Mouse (Mus musculus) erythroid progenitor cell, adult 5-6 weeks (primary cell): ENCODE measurements at regions not wholly inside any gene's neighbourhood (a gene's known extent, or its start where the extent isn't known, plus 50 kb on each side); places are given as distances from the start of the nearest gene placed in this dataset.

Source experiments
- ATAC-seq: replicated peaks from 2 replicates; pipeline ENCODE4 v1.8.0; 2016; ENCODE audit warnings: moderate number of reproducible peaks, mild to moderate bottlenecking, moderate TSS enrichment, inconsistent platforms; ENCODE audit not compliant: poor library complexity, low FRiP score, severe bottlenecking

DNA sequence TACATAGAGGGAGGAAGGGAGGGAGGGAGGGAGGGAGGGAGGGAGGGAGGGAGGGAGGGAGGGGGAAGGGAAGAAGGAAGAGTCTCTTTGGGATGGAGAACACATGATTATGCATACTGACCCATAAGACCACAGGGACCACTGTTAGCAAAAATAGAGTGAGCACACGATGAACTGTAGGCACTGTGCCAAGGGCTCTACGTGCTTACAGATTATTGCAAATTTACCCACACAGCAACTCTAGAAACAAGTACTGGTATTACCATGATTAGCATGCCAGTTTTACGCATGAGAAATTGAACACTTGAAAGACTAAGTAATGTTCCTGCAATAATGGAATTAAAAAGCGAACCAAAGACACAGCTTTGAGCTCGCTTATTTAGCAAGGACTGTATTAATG, 117.7 kb upstream of the Slc44a1 start:
- ATAC-seq: no peak

DNA sequence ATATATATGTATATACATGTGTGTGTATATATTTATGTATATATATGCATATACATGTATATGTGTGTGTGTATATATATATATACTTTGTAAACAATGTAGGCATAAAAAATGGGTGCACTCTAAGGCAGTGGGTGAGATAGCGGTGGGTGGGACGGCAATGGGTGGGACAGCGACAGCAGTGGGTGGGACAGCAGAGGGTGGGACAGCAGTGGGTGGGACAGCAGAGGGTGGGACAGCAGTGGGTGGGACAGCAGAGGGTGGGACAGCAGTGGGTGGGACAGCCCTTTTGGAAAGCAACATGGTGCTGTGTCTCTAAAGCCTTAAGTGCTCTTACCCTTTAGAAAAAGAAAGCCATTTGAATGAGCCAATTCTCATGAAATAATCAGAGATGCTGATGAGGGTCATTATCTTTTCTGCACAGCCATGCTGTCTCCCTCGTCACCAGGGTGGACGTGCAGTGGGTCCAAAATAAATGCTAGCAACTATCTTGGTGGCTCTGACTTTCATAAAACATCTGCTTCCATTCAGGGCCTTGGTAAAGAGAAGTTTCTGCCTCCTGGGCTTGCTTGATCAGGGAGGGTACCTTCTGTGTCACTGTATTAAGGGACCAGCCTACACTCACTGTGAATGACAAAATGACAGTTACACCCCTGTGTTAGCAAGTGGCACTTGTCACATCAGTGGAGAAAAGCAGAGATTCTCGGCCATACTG, 119.3 kb upstream of the Slc44a1 start:
- ATAC-seq: peak; percentile 87

DNA sequence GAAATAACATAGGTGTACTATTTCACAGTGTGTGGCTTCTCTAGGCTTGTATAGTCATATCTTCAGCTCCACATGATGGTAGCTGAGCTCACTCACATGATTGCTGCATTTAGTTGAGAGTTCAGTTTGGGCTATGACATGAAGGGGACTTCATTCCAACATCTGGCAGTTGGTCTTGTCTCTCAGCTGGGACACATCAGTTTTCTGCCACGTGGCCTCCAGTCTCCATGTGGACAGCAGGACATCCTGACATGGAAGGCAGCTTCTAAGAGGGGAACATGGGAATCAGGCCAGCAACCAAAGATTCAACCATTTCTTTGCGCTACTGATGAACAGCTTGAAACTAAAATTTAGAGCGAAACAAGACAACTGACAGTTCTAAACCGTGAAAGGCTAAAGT, 121.2 kb upstream of the Slc44a1 start:
- ATAC-seq: no peak

DNA sequence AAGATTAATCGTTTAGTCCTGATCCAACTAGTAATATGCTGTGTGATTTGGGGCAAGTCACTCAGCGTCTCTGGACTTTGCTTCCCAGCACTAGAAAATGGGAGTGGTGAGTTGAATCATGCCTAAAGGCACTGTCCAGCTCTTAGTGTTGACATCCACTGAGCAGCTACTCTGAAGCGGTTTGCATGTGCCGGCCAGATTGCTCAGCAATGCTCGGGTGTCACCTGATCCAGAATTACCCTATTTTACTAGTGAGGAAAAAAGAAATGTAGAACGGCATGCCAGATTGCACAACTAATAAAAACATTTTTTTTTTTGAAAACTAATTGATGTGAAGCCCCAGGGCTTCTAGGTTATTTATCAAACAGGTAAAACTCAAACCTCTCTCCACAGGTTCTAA, 122.0 kb upstream of the Slc44a1 start:
- no peak for ATAC-seq

DNA sequence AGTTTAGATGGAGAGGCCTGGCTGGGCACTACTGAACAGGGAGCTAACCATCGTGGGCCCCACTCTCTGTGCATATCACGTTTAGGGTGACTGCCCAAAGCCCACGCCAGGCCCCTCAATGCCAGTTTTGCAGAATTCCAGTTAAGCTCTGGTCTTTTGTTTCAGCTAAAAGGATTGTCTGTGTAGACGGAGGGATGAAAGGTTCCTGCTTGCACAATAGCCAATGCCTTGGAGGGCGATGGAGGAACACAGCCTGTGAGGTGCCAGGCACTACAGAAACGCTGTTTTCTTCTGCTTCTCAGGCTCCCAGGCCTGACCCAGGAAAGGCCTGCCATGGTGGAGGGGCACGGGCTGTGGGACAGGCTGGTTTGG, 122.8 kb upstream of the Slc44a1 start:
- no peak for ATAC-seq

DNA sequence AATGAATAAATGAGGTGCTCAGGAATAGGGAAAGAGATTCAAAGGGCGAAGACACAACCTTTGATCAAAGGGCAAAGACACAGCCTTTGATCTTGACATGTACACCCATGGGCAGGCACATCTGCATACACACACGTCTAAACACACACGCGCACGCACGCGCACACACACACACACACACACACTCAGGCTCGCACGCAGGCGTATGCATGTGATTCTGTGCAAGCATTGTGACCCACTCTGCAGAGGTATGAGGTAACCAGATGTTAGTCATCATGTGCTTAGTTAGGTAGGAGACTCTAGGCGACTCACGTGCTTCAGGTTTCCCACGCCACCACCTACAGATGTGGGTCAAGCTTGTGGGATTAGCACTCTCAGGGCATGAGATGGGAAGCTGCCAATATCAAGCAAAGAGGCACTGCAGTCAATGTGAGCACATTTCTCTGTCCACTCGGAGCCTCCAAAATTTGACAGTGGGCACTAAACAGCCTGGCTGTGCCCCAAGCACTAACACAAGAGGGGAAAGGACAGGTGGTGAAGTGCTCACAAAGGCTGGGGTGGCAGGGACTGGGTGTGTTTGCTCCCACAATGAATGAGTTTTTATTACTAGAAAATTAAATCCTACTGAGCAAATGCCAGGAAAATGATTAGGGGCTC, 123.3 kb upstream of the Slc44a1 start:
- ATAC-seq: no peak

DNA sequence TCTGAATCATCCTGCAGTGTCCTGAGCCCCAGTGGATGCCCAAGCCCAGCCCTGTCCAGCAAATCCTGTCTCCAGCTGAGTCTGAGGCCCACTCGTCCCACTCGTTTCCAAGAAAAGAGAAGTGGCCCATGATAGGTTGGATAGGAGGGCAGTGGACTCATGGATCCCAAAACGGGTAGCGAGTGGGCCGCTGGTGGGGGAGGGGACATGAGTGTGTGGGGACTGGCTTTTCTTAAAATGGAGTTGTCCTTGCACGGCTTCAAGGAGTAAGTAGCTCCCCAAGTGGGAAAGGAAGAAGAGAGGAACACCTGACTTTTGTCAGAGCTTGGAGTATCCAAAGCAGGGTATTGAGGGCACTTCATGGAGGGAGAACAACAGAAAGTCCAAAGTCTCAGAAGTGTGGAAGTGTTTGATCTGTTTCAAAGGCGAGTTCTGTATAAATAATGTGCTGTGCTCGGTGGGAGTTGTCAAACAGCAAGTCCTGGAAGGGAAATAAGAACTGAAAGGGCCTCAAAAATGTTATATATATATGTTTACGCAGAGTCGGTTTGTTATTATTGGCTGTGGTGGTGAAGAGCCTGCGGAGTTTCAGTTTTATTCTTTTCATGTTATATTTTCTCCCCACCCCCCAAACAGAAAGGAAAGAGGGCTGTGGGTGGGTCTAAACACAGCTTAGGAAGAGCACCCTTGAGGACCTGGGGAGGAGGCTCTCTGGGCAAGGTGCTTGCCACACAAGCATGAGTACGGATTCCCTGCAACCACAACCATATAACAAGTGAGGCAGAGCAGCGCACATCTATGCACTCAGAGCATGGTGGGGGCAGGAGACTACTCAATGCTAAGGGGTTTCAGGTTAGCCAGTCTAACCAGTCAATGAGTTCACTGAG, 124.1 kb upstream of the Slc44a1 start:
- no peak for ATAC-seq

DNA sequence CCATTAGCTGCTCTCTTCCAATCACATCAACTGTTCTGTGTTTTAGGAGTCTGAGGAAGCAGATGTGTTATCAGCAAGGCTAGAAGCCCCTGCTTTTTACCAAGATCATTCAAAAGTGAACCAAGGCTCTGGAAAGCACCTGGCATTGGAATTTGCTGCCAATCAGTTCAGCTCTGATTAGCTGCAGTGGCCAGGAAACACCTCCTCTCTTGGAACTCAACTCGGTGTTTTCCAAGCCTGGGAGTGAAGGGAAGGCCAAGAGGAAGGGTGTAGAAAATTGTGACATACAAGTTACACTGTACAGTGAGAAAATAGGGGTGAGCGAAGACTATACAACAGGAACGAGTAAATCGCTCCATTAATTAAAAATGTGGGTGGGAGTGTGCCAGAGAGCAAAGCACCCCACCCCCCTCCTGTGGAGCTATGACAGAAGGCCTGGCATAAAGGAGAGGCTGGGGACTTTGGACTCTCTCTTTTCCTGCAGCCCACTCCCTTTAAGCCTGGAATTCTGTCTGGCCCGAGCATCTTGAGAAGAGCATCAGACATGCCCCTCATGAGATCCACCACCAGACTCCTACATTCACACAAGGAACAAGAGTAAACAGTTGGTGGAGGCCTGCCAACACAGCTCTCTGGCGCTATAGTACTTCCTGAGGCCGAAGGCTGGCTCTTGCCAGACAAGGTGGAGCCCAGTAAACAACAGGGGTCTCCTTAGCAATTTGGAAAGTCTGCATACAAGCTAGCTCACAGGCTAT, 124.9 kb upstream of the Slc44a1 start:
- no peak for ATAC-seq

DNA sequence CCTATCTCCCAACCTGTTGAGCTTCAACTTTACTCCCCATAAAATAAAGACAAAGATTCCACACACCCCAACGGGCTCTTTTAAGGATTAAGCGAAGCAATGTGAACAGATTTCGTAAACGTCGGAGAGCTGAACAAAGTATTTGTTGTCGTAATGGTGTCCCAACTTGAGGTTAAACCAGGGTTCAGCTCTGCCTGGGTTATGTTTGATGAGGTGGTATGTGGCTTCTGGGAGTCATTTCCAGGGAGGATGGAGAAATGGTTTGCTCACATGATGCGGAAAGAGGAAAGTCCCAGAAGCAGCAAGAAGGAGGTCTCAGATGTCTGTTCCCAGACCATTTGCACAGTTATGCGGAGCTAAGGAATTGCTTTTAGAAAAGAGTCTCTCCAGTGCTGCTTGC, 126.1 kb upstream of the Slc44a1 start:
- no peak for ATAC-seq

DNA sequence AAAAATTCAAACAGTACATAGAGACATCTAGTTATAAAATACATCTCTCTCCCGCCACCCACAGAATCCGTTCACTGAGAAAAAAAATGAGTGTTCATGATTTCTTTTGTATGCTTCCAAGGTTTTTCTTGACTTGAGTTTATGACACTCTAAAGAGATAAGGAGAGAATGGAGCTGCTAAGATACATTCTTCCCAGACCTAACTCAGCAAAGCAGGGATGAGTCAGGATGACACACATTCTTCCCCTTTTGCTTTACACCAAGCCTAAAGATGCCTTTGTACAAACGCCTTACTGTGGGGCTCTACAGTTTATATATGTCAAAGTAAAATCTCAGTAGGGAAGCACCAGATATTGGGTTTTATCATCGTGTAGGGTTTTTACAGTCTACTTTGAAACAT, 133.1 kb upstream of the Slc44a1 start:
- ATAC-seq: no peak

DNA sequence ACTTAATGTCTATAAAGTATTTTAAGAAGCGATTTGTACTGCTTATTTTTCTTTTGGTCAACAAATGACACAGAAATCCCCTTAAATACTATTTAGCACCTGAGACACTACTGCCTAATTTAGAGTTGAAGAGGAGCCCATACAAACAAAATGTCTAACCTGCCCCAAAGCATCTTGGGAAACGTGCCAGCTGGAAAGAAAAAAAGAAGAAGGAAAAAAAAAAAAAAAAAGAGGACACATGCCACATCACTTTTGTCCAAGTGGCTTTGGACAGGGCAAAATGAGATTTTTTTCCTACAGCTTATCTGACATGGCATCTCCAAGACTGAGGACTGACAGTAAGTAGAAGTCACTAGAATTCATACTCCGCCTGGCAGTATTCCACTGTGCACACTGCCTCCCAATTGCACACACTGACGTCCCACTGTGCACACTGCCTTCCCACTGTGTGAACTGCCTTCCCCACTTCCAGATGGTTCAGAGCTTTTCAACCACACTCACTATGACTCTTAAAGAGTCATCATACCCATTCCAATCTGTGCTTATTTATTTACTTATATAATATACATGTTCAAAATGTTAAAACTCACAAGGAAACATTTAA, 135.3 kb upstream of the Slc44a1 start:
- ATAC-seq: no peak

DNA sequence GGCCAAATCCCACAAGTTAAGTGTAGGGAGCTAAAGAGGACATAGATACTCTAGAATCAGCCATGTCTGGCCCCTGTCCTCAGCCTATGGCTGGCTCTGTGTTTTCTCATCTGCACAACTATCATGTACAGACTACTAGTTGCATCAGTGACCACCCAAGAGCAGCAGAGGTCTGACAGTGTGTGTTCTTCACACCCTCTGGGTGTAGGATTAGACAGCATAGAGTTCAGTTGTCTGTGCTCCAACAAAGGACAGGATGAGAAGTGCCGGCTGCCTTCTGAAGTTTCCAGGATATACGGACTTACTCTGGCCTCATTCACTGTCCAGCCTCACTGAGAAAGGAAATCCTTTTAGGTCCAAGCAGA, 135.9 kb upstream of the Slc44a1 start:
- no peak for ATAC-seq

DNA sequence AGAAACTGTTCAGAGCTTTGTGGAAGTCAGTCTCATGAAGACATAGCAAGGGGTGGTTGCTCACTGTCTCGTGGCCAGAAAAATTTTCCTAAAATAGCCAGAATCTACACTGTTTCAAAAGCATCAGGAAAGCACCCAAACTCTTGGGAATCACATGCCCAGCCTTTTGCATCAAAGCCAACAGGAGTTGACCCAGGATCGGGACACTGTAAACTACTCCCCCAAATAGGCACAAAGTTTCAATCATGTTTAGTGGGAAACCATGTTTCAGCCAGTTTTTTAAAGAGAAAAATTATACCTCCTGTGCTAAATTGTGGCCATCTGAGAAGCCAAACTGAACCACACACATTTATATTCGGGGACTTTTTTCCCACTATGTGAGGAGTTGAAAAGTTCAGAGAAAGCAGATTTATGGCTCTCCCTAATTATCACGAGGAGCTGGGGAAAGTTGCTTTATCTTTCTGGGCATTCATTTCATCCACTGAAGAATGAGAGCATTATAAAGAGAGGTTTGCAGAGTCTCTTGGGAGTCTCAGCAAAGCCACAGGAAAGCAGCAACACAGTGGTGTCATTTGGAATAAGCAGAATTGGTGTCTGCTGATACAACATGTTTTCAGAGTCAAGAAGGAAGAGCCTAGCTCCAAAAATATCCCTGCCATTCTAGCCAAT, 136.5 kb upstream of the Slc44a1 start:
- no peak for ATAC-seq

DNA sequence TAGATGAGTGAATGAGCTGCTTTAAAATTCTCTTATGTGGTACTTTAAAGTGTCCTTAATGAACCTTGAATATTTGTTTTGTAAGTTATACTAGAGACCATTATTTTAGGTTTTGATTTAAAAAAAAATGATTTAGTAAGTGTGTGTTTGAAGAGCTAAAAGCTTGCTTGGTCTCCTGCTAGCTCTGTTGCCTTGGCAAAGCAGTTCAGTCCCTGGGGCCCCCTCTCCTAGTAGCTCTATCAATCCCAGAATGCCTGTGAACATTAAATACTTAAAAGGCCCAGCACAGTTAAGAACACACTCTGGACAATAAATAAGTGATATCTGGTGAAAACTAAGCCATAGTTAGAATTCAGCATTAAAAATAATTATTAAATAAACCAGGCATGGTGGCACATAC, 138.3 kb upstream of the Abca1 start:
- no peak for ATAC-seq

DNA sequence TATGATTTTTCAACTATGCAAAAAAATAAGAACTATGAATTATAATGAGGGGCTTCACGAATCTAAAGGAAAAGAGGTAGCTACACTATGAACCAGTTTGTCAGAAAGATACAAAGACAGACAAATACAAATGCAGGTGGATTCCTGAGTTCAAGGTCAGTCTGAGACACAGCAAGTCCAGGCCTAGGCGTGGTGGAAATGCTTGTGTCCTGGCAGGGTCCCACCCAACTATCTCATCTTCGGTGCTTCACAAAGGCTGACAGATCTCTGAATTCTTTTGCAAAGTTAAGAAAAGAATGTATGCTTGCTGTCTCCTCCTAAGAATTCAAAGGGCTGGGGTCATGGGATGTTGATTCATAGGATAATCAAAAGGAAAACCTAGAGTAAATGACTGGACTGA, 132.9 kb upstream of the Abca1 start:
- ATAC-seq: no peak

DNA sequence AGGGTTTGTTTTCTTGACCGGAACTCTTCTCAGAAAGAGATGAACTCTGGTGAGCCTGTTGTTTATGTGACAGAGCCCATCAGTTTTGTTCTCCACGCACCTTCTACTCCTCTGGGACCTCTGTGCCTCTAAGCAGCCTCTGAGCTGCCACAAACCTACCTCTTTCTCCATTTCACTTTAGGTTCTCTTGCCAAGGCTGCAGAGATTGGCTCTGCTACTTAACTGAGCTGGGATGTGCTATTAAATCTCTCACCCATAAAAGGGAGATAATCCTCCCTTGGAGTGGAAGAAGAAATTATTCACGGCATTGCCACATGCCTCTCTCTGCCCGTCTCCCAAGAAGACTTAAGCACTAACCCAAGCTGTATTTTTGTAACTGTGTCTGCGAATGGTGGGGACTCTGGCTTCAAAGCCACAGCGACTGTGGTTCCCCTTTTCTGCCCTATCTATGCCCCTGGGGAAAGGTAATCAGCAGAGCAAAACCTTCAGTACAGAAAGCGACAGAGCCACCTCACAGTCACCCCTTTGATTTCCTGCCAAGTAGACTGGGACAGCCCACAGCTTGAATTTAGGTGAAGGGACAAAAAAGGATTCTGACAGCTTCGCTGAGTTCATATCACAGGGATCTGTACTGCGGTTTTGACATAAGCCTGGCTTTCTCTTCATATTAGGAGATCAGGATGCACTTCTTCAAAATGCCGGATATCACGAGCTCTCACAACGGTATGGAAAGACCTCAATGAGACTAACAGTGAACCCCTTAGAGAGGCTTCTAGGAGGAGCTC, 118.2 kb upstream of the Abca1 start:
- no peak for ATAC-seq

DNA sequence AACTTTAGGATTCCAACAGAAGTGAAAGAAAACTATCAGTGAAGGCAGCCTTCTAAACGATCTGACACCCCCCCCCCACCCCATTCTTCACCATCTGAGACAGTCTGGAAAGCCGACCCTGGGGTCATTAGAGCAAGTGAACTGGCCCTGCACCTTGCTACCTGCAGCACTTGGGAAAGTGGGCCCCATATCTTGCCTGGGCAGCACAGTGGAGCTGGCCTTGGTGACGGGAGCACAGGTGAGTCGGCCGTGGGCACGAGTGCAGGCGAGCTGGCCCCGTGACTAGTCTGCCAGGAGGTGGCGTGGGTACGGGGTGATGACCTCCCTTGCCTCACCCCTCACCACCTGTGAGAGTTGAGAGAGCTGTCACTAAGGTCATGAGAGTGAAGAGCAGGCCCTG, 110.7 kb upstream of the Abca1 start:
- 0 out of 2 replicates have a peak, but pooled peaks have one; percentile 35 for ATAC-seq

DNA sequence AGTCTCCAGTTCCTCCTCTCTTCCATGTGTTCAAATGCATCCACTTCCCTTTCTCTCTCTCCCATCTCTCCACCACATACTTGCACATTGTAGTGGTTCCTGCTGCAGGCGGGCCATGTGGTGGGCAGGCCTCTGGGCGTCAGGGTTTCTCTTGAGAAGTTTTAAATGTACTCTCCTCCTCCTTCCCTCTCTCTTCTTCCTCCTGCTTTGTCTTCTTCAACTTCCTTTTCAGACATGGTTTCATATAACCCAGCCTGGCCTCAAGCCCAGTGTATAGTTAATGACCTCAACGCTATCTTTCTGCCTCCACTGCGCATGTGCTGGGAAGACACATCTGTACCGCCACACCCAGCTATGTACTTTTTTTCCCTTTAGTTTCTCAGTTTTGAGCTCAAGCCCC, 110.3 kb upstream of the Abca1 start:
- ATAC-seq: peak; percentile 83
